8 mouse cellular contexts compared by ENCODE assay signal in the genomic region with DNA sequence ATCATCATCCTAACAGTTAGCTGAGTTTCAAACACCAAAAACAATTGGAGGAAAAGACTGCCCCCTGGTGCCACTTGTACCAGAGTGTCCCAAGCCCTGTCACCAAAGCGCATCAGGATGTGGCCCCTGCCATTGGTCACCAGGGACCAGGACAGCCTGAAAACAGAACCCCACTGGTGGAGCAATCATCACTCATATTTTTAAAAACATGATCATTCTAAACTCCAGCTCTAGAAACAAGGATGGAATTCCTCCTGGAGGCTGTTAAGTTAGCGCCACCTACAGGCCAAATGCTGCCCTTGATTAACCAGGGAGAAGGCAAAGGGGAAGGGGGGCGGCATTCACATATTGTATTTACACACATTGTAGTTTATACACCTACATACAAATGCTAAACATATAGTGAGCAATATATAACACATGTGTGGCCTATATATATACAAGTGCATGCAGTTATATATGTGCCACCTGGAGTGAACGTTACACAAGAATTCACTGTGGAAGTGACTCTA. TPM values are rescaled to one million over a fixed set of nuclear protein-coding genes. Genes with fewer than 3 reads are reported as not detected.
DNase-seq lines count a peak whose midpoint lies in the region; TF ChIP-seq lines count a peak whose summit lies in the region.

No protein-coding gene starts in this region.

- intact Hi-C loops in heart, postnatal 14 days (cut with DNase I), result loop anchor here (1.0 kb wide), 3 partner anchors 77 to 298 kb away; no protein-coding TSS in a partner anchor

- H3K27ac ChIP-seq in cortical plate, adult 2 months (ENCODE audit: insufficient read depth, low read length), result no peak overlapping the region
- H3K27ac ChIP-seq in macrophage, result peak overlapping the region; percentile 14; the same call in 1 of the 2 replicates

- no peak overlapping the region for H3K4me3 ChIP-seq in cortical plate, adult 2 months (ENCODE audit: insufficient read depth, low read length)
- H3K4me3 ChIP-seq in macrophage (ENCODE audit: inconsistent target), result no peak overlapping the region; the same call in 1 of the 2 replicates

- TF ChIP-seq POLR2A in cortical plate, adult 2 months (IDR thresholded peaks at IDR 0.05; ENCODE audit: extremely low read depth, insufficient read depth, low read length), result no peak

- no peaks in the 10 kb centered on the region for H3K79me2 ChIP-seq in macrophage (ENCODE audit: inconsistent target)

- peak; percentile 7 for DNase-seq in cerebellum, adult 11-12 months
- no peak for DNase-seq in cerebellum, adult 9-11 months
- DNase-seq in R1 (ENCODE audit: low read depth, low spot score), result peak; percentile 78
- DNase-seq in heart, postnatal 14 days, result peak; percentile 54 to 77
- peak; percentile 39 for DNase-seq in layer of hippocampus, adult 9-11 months
- DNase-seq in right cerebral cortex, adult 18-20 months, result peak; percentile 27

- H3K4me1 ChIP-seq in cortical plate, adult 2 months (ENCODE audit: control insufficient read depth, insufficient read depth, low read length), result no peaks in the 10 kb centered on the region

- TF ChIP-seq CTCF in cortical plate, adult 2 months (IDR thresholded peaks at IDR 0.05; ENCODE audit: extremely low read depth, insufficient read depth, low read length), result peak; percentile 46; the same call in 1 of the 2 replicates

- 30% methylated on average over 4 of the region's 4 CpGs for WGBS in macrophage (ENCODE audit: missing documents)

- no peaks in the 10 kb centered on the region for H3K36me3 ChIP-seq in macrophage (ENCODE audit: inconsistent target)

RNA-seq across cellular contexts. Expression of a gene that starts 1.9 kb away (rescaled TPM):
- polyA plus RNA-seq in cortical plate, adult 2 months (2012; rRNA removed), result 0.15 TPM in 1 of 2 replicates, not detected in the other
- total RNA-seq in heart, postnatal 14 days (2021), result under 1 TPM in 1 of 2 experiments, not detected in 1; 0.31 TPM
- total RNA-seq in macrophage (2018; cell fraction: chromatin; rRNA removed), result 1 to 10 TPM in 1 of 26 experiments, not detected in 25; 1.7 TPM
- under 1 TPM in 7 of 26 experiments, not detected in 19; 0.09 to 0.30 (median 0.22) TPM for total RNA-seq in macrophage (2018; cell fraction: cytosol; rRNA removed)
- total RNA-seq in macrophage (2018; cell fraction: nucleus; rRNA removed), result 1 to 10 TPM in 1 of 26 experiments, not detected in 25; 2.0 TPM
- polyA plus RNA-seq in macrophage (2018), result not detected in 3 replicates

RNA-seq across cellular contexts. Expression of a gene that starts 7.1 kb away (rescaled TPM):
- 15.3 and 19.0 TPM in 2 replicates for polyA plus RNA-seq in cortical plate, adult 2 months (2012; rRNA removed)
- total RNA-seq in heart, postnatal 14 days (2021), result 1 to 10 TPM; 6.2 to 6.6 TPM
- 10 to 100 TPM; 20.0 to 93.8 (median 63.6) TPM for total RNA-seq in macrophage (2018; cell fraction: chromatin; rRNA removed)
- 10 to 100 TPM in 10 of 26 experiments, 1 to 10 TPM in 16; 5.8 to 13.3 (median 9.0) TPM for total RNA-seq in macrophage (2018; cell fraction: cytosol; rRNA removed)
- 10 to 100 TPM; 15.4 to 62.3 (median 32.1) TPM for total RNA-seq in macrophage (2018; cell fraction: nucleus; rRNA removed)
- 8.0 to 12.4 TPM (median 10.7 TPM) in 3 replicates for polyA plus RNA-seq in macrophage (2018)
